Mouse (Mus musculus) lung, postnatal 0 days (tissue): ENCODE results near the gene Tmem104.

Source experiments
- CTCF ChIP-seq: IDR thresholded peaks from 2 replicates; pipeline ENCODE4 v1.5.1; 2016; ENCODE audit warnings: antibody characterized with exemption, mild to moderate bottlenecking
- EP300 ChIP-seq: IDR thresholded peaks from 2 replicates; pipeline ENCODE4 v1.6.1; 2016; ENCODE audit warnings: antibody characterized with exemption, mild to moderate bottlenecking, control low read depth

DNA sequence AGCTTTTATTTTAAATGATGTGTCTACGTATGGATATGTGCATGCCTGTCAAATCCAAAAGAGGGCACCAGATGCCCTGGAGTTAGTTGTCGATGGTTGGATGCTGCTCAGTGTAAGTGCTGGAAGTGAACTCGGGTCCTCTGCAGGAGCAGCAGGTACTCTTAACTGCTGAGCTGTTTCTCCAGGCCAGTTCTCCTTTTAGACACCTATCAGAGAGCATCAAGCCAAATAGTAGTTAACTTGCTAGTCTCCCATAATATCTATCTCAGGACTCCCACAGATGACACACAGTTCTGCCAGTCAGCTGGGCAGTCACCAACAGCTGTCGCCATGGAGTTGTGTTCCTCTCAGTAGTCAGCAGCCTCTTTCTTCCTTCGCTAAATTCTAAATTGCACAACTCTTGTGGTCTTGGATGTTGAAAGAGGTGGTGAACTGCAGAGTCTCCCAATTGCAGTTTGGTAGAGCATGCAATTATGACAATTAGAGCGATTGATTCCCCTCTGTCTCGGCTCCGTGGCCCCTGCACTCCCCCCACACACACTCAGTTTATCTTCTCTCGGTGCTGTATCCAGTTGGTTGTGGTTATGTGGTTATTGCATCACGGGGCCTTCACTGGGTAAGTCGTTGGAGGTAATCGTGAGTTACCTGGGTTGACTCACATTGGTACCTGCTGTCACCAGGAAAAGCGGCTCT lies 1.4 kb downstream of the Tmem104 start:
- no peak for TF ChIP-seq CTCF
- TF ChIP-seq EP300, result 0 out of 2 replicates have a peak, but pooled peaks have one; percentile 24
